Mouse (Mus musculus): ENCODE measurements around the gene Hdlbp. TPM values are rescaled to one million over a fixed set of nuclear protein-coding genes. Genes with fewer than 3 reads are reported as not detected.
"Not testable (repeated sequence)": the region's sequence is repeated elsewhere in the genome, so short reads cannot be mapped to it uniquely, and the experiment has no call there.

Hdlbp gene
- polyA plus RNA-seq, 1 experiment from 2014 or later: 88.7 TPM

GRCm38 (mm10) chr1:93477758-93478585, 643 bp downstream of the Hdlbp start:
- peak overlapping the region; percentile 98 for H3K27ac ChIP-seq
- H3K9me3 ChIP-seq (replicated peaks): no peaks in the 10 kb centered on the region
- H3K9ac ChIP-seq: peak overlapping the region; percentile 91
- ATAC-seq: peak; percentile 92
- peaks cover 10% of the 10 kb centered on the region for H3K36me3 ChIP-seq
- peaks cover 56% of the 10 kb centered on the region for H3K4me1 ChIP-seq
- peak overlapping the region; percentile 91 for H3K4me3 ChIP-seq
- peak overlapping the region; percentile 87 for H3K4me2 ChIP-seq
- H3K27me3 ChIP-seq (replicated peaks): no peaks in the 10 kb centered on the region
- under 1% methylated on average over 41 of the region's 41 CpGs for WGBS (ENCODE audit: insufficient replicate concordance)

GRCm38 (mm10) chr1:93475694-93476093, 2.9 kb downstream of the Hdlbp start:
- no peaks in the 10 kb centered on the region for H3K9me3 ChIP-seq (replicated peaks)
- ATAC-seq: no peak
- H3K4me3 ChIP-seq: no peak overlapping the region
- no peak overlapping the region for H3K27ac ChIP-seq
- H3K9ac ChIP-seq: no peak overlapping the region
- H3K36me3 ChIP-seq: peaks cover 8% of the 10 kb centered on the region
- peaks cover 43% of the 10 kb centered on the region for H3K4me1 ChIP-seq
- no peak overlapping the region for H3K4me2 ChIP-seq
- 81% methylated on average over 3 of the region's 3 CpGs for WGBS (ENCODE audit: insufficient replicate concordance)
- no peaks in the 10 kb centered on the region for H3K27me3 ChIP-seq (replicated peaks)

GRCm38 (mm10) chr1:93468626-93469025, 10.0 kb downstream of the Hdlbp start:
- Histone ChIP-seq H3K27ac (no peak overlapping the region), H3K4me2 (no peak overlapping the region), H3K9me3 (replicated peaks) (no peaks in the 10 kb centered on the region), H3K9ac (no peak overlapping the region), H3K36me3 (0 out of 2 replicates have a peak, but pooled peaks cover 6% of the 10 kb centered on the region), H3K4me1 (0 out of 2 replicates have a peak, but pooled peaks cover 10% of the 10 kb centered on the region), H3K27me3 (replicated peaks) (no peaks in the 10 kb centered on the region), H3K4me3 (no peak overlapping the region)
- 78% methylated on average over 4 of the region's 4 CpGs for WGBS (ENCODE audit: insufficient replicate concordance)
- no peak for ATAC-seq

GRCm38 (mm10) chr1:93465746-93466145, 12.9 kb downstream of the Hdlbp start:
- Histone ChIP-seq H3K36me3 (0 out of 2 replicates have a peak, but pooled peaks cover 6% of the 10 kb centered on the region), H3K9ac (no peak overlapping the region), H3K4me2 (no peak overlapping the region), H3K4me1 (0 out of 2 replicates have a peak, but pooled peaks cover 5% of the 10 kb centered on the region), H3K27me3 (replicated peaks) (no peaks in the 10 kb centered on the region), H3K27ac (no peak overlapping the region), H3K4me3 (no peak overlapping the region), H3K9me3 (replicated peaks) (no peaks in the 10 kb centered on the region)
- ATAC-seq: no peak

GRCm38 (mm10) chr1:93465066-93465465, 13.5 kb downstream of the Hdlbp start:
- no peak for ATAC-seq
- H3K9me3 ChIP-seq (replicated peaks): no peaks in the 10 kb centered on the region
- H3K36me3 ChIP-seq: 0 out of 2 replicates have a peak, but pooled peaks cover 4% of the 10 kb centered on the region
- H3K4me2 ChIP-seq: no peak overlapping the region
- H3K27ac ChIP-seq: no peak overlapping the region
- H3K9ac ChIP-seq: no peak overlapping the region
- H3K4me3 ChIP-seq: no peak overlapping the region
- H3K27me3 ChIP-seq (replicated peaks): no peaks in the 10 kb centered on the region
- H3K4me1 ChIP-seq: 0 out of 2 replicates have a peak, but pooled peaks cover 5% of the 10 kb centered on the region

- Histone ChIP-seq H3K9me3 (replicated peaks) (no peaks in the 10 kb centered on the region), H3K4me3 (no peak overlapping the region), H3K4me2 (no peak overlapping the region), H3K4me1 (peaks cover 7% of the 10 kb centered on the region; the same call in 1 of the 2 replicates), H3K27me3 (replicated peaks) (no peaks in the 10 kb centered on the region), H3K27ac (no peak overlapping the region), H3K36me3 (0 out of 2 replicates have a peak, but pooled peaks cover 3% of the 10 kb centered on the region), H3K9ac (no peak overlapping the region)
- no peak for ATAC-seq
- WGBS (ENCODE audit: insufficient replicate concordance): 56% methylated on average over 3 of the region's 3 CpGs
Observed at GRCm38 (mm10) chr1:93459101-93459500, 19.5 kb downstream of the Hdlbp start.

GRCm38 (mm10) chr1:93458357-93458756, 20.3 kb downstream of the Hdlbp start:
- H3K4me2 ChIP-seq: no peak overlapping the region
- 0 out of 2 replicates have a peak, but pooled peaks cover 3% of the 10 kb centered on the region for H3K36me3 ChIP-seq
- no peak overlapping the region for H3K9ac ChIP-seq
- no peaks in the 10 kb centered on the region for H3K27me3 ChIP-seq (replicated peaks)
- H3K27ac ChIP-seq: no peak overlapping the region
- H3K9me3 ChIP-seq (replicated peaks): no peaks in the 10 kb centered on the region
- H3K4me3 ChIP-seq: no peak overlapping the region
- WGBS (ENCODE audit: insufficient replicate concordance): 70% methylated on average over 1 of the region's 1 CpGs
- no peak for ATAC-seq
- H3K4me1 ChIP-seq: peaks cover 11% of the 10 kb centered on the region; the same call in 1 of the 2 replicates

- no peak overlapping the region for H3K9ac ChIP-seq
- H3K4me1 ChIP-seq: peaks cover 6% of the 10 kb centered on the region; the same call in 1 of the 2 replicates
- H3K27me3 ChIP-seq (replicated peaks): no peaks in the 10 kb centered on the region
- no peak overlapping the region for H3K27ac ChIP-seq
- no peak overlapping the region for H3K4me2 ChIP-seq
- 0 out of 2 replicates have a peak, but pooled peaks cover 3% of the 10 kb centered on the region for H3K36me3 ChIP-seq
- no peaks in the 10 kb centered on the region for H3K9me3 ChIP-seq (replicated peaks)
- no peak for ATAC-seq
- no peak overlapping the region for H3K4me3 ChIP-seq
Observed at GRCm38 (mm10) chr1:93453721-93454255, 24.8 kb downstream of the Hdlbp start.

- ATAC-seq: not testable (repeated sequence)
- WGBS (ENCODE audit: insufficient replicate concordance): 76% methylated on average over 5 of the region's 5 CpGs
Observed at GRCm38 (mm10) chr1:93450118-93450517, 28.5 kb downstream of the Hdlbp start.

GRCm38 (mm10) chr1:93445822-93446162, 32.8 kb downstream of the Hdlbp start:
- no peaks in the 10 kb centered on the region for H3K9me3 ChIP-seq (replicated peaks)
- peak overlapping the region; percentile 92 for H3K4me3 ChIP-seq
- 13% methylated on average over 3 of the region's 3 CpGs for WGBS (ENCODE audit: insufficient replicate concordance)
- H3K27ac ChIP-seq: peak overlapping the region; percentile 94
- peak overlapping the region; percentile 92 for H3K9ac ChIP-seq
- peak; percentile 38 for ATAC-seq
- H3K27me3 ChIP-seq (replicated peaks): no peaks in the 10 kb centered on the region
- peaks cover 25% of the 10 kb centered on the region for H3K36me3 ChIP-seq
- H3K4me2 ChIP-seq: peak overlapping the region; percentile 95
- peaks cover 44% of the 10 kb centered on the region for H3K4me1 ChIP-seq

More at GRCm38 (mm10) chr1:93450118-93450517, 28.5 kb downstream of the Hdlbp start:
- not testable (repeated sequence) for H3K9ac ChIP-seq; H3K4me2 ChIP-seq; H3K36me3 ChIP-seq; H3K27me3 ChIP-seq (replicated peaks); H3K9me3 ChIP-seq (replicated peaks); H3K27ac ChIP-seq; H3K4me3 ChIP-seq
- peaks cover 25% of the 10 kb centered on the region for H3K4me1 ChIP-seq

- peaks cover 44% of the 10 kb centered on the region for H3K4me1 ChIP-seq
- ATAC-seq: peak; percentile 92
- peak overlapping the region; percentile 92 for H3K9ac ChIP-seq
- peak overlapping the region; percentile 95 for H3K4me2 ChIP-seq
- peak overlapping the region; percentile 92 for H3K4me3 ChIP-seq
- H3K27me3 ChIP-seq (replicated peaks): no peaks in the 10 kb centered on the region
- peaks cover 30% of the 10 kb centered on the region for H3K36me3 ChIP-seq
- no peaks in the 10 kb centered on the region for H3K9me3 ChIP-seq (replicated peaks)
- peak overlapping the region; percentile 94 for H3K27ac ChIP-seq
- 3% methylated on average over 78 of the region's 84 CpGs for WGBS (ENCODE audit: insufficient replicate concordance)
Observed at GRCm38 (mm10) chr1:93445111-93445821, 33.3 kb downstream of the Hdlbp start.
